Mouse (Mus musculus): ENCODE results near the gene Eid2.

The Eid2 gene

DNA sequence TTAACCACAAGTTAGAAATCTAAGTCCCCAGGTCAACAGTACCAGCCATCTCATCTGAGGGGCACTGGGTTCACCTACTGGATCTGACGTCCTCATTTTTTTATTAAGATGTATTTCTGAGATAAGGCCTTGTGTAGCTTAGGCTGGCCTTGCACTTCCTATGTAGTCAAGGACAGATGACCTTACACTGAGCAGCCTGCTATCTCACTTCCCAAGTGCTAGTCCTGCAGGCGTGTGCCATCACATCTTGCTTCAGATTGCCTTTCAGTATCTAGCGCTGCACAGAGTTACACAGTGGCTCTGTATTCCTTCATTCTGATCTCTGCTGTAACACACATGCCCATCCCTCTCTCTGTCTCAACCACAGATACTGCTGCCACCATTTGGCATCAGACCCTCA, 50.4 kb downstream of the Eid2 start:
- POLR2A ChIA-PET = interaction anchor here in 2 of 4 experiments (0.9 to 2.0 kb wide), 6 partner anchors 9 to 21 kb away, joined by 3 to 12 read pairs (median 4); partner anchors contain the start of gene Supt5 (in 1 of the 2)
- CTCF ChIA-PET = no interaction called here

DNA sequence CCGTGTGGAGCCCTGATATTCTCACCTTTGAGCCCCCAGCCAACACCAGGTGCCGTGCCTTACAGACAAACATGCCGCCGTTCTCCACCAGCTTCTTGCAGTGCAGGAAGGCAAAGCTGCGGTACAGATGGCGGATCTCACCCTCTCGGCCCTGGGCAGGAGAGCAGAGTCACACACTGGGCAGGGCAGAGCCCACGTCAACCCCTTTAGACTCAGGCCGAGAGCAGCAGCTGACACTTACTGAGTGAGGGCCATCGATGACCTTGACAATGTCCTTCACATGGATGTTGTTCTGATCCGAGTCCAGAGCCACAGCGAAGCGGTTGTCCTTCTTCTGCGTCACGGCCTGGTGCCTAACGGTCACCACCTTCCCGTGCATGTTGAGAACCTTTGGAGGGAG, 51.0 kb downstream of the Eid2 start:
- CTCF ChIA-PET = no interaction called here
- POLR2A ChIA-PET = interaction anchor here in 3 of 4 experiments (0.6 to 2.3 kb wide), 14 partner anchors 9 to 35 kb away, joined by 3 to 12 read pairs (median 4); partner anchors contain the start of genes Rps16 (in 2 of the 3), Dll3 (in 1 of the 3) and Supt5 (in 1 of the 3)
